Mouse (Mus musculus): ENCODE results near the gene Utp4. TPM values are rescaled to one million over a fixed set of nuclear protein-coding genes. Genes with fewer than 3 reads are reported as not detected.

The Utp4 gene
- polyA plus RNA-seq, 1 experiment from 2014 or later, result 44.6 TPM

DNA sequence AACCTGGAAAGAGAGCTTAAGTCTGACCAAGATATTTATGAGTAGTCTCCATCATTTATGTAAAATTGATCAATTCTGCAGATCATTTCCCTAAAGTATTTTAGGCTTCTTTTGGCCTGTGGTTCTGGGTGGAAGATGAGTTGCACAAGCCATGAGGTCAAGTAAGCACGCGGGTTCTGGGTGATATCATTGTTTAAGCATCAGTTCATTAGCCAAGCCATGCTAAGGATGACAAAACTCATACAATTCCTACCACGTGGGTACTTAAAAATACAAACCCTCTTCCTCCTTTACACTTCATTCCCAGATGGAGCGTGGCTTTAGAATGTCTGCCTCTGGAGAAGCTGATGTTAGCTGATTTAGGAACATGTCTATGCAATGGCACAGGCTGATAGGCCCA lies 60.1 kb downstream of the Utp4 start:
- Histone ChIP-seq H3K4me3 (no peak overlapping the region), H3K27me3 (replicated peaks) (no peaks in the 10 kb centered on the region), H3K27ac (no peak overlapping the region), H3K4me2 (no peak overlapping the region), H3K4me1 (no peaks in the 10 kb centered on the region), H3K36me3 (replicated peaks) (no peaks in the 10 kb centered on the region), H3K9ac (no peak overlapping the region), H3K9me3 (no peaks in the 10 kb centered on the region)
- WGBS, result 89% methylated on average over 4 of the region's 4 CpGs
- no peak for ATAC-seq (replicated peaks)

DNA sequence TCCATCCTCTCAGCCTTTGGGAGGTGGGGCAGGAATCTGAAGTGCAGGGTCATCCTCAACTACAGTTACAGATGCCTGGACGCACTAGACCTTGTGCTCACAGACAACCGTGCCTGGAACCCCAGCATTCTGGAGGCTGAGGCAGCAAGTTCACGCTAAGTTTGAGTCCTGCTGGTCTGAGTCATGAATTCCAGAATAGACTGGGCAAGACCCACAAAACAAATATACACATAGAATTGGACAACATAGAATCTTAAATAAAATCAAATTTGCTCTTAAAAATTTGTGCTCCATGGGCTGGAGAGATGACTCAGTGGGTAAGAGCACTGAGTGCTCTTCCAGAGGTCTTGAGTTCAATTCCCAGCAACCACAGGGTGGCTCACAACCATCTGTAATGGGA lies 63.6 kb downstream of the Utp4 start:
- no peak overlapping the region for H3K9ac ChIP-seq
- no peaks in the 10 kb centered on the region for H3K36me3 ChIP-seq (replicated peaks)
- H3K4me2 ChIP-seq, result no peak overlapping the region
- H3K4me3 ChIP-seq, result no peak overlapping the region
- 94% methylated on average over 3 of the region's 3 CpGs for WGBS
- no peaks in the 10 kb centered on the region for H3K4me1 ChIP-seq
- no peaks in the 10 kb centered on the region for H3K9me3 ChIP-seq
- no peaks in the 10 kb centered on the region for H3K27me3 ChIP-seq (replicated peaks)
- no peak overlapping the region for H3K27ac ChIP-seq
- ATAC-seq (replicated peaks), result no peak

DNA sequence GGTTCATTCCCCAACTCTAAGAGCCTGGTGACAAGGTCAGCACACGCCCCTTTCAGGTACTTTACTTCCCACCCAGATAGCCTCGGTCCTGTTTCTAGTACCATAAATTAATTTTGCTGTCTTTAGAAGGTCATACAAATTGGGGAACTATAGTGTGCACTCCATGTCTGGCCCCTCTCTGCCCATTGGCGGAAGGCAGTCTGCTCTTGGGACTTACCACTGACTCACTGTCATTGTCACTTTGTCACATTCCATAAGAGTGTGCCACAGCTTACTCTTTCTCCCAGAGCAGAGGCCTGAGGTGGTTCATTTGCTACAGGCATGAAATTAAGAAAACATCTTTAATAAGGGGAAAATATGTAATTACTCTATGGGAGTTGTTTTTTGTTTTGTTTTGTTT lies 64.8 kb downstream of the Utp4 start:
- no peaks in the 10 kb centered on the region for H3K27me3 ChIP-seq (replicated peaks)
- no peaks in the 10 kb centered on the region for H3K9me3 ChIP-seq
- no peak overlapping the region for H3K9ac ChIP-seq
- no peak overlapping the region for H3K4me2 ChIP-seq
- H3K36me3 ChIP-seq (replicated peaks), result no peaks in the 10 kb centered on the region
- no peak for ATAC-seq (replicated peaks)
- H3K27ac ChIP-seq, result no peak overlapping the region
- no peaks in the 10 kb centered on the region for H3K4me1 ChIP-seq
- H3K4me3 ChIP-seq, result no peak overlapping the region
- 89% methylated on average over 3 of the region's 3 CpGs for WGBS

GRCm38 (mm10) chr8:106959626-106960025 lies 66.2 kb downstream of the Utp4 start:
- no peaks in the 10 kb centered on the region for H3K36me3 ChIP-seq (replicated peaks)
- H3K4me3 ChIP-seq, result no peak overlapping the region
- ATAC-seq (replicated peaks), result no peak
- 89% methylated on average over 2 of the region's 2 CpGs for WGBS
- H3K9me3 ChIP-seq, result no peaks in the 10 kb centered on the region
- no peak overlapping the region for H3K4me2 ChIP-seq
- no peaks in the 10 kb centered on the region for H3K27me3 ChIP-seq (replicated peaks)
- no peaks in the 10 kb centered on the region for H3K4me1 ChIP-seq
- no peak overlapping the region for H3K27ac ChIP-seq
- no peak overlapping the region for H3K9ac ChIP-seq

DNA sequence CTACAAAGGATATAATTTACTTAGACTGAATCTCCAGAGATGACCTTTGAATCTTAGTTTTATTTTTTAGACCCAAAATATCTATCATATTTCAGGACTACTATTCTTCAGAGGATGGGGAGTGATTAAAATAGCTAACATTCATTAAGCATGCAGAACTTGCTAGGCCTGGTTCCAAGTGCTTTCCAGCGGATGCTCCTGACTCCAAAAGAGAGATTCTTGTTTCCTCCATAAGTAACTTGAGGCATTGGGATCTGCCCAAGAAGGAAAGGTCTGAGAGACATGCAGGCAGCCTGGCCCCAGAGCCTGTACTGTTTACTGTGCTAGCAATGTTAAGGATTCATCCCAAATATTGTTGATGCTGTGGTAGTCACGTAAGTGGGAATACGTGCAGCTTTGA lies 68.9 kb downstream of the Utp4 start:
- H3K36me3 ChIP-seq (replicated peaks), result no peaks in the 10 kb centered on the region
- 92% methylated on average over 3 of the region's 3 CpGs for WGBS
- H3K4me1 ChIP-seq, result no peaks in the 10 kb centered on the region
- no peak for ATAC-seq (replicated peaks)
- H3K9ac ChIP-seq, result no peak overlapping the region
- H3K27me3 ChIP-seq (replicated peaks), result no peaks in the 10 kb centered on the region
- H3K27ac ChIP-seq, result no peak overlapping the region
- no peak overlapping the region for H3K4me3 ChIP-seq
- H3K4me2 ChIP-seq, result no peak overlapping the region
- H3K9me3 ChIP-seq, result no peaks in the 10 kb centered on the region

GRCm38 (mm10) chr8:106963365-106963764 lies 69.9 kb downstream of the Utp4 start:
- Histone ChIP-seq H3K9me3 (no peaks in the 10 kb centered on the region), H3K4me2 (no peak overlapping the region), H3K36me3 (replicated peaks) (no peaks in the 10 kb centered on the region), H3K27me3 (replicated peaks) (no peaks in the 10 kb centered on the region), H3K27ac (no peak overlapping the region), H3K4me3 (no peak overlapping the region), H3K9ac (no peak overlapping the region), H3K4me1 (no peaks in the 10 kb centered on the region)
- 28% methylated on average over 6 of the region's 6 CpGs for WGBS
- ATAC-seq (replicated peaks), result no peak

GRCm38 (mm10) chr8:106964573-106964972 lies 71.1 kb downstream of the Utp4 start:
- H3K9me3 ChIP-seq, result no peaks in the 10 kb centered on the region
- no peak for ATAC-seq (replicated peaks)
- no peaks in the 10 kb centered on the region for H3K27me3 ChIP-seq (replicated peaks)
- WGBS, result 78% methylated on average over 4 of the region's 4 CpGs
- no peak overlapping the region for H3K4me3 ChIP-seq
- H3K27ac ChIP-seq, result no peak overlapping the region
- no peak overlapping the region for H3K9ac ChIP-seq
- no peaks in the 10 kb centered on the region for H3K4me1 ChIP-seq
- no peaks in the 10 kb centered on the region for H3K36me3 ChIP-seq (replicated peaks)
- no peak overlapping the region for H3K4me2 ChIP-seq

DNA sequence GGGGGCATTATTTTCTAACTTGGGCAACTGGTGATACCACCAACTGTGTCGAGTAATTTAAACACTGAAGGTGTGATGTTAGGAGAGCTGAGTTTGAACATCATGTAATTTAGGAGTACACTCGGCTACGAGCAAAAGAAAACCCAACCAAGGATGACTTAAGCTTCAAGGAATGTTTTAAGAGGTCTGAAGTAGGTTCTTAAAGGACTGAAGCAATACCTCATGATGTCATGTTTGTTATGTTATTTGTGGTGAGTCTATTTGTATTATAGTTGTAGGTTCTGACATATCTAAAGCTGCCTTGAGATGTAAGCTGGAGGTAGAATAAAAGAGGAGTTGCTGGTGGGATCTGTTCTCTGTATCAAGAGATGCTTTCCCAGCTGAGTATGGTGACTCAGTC lies 76.5 kb downstream of the Utp4 start:
- Histone ChIP-seq H3K36me3 (replicated peaks) (no peaks in the 10 kb centered on the region), H3K9ac (no peak overlapping the region), H3K27ac (no peak overlapping the region), H3K4me3 (no peak overlapping the region), H3K27me3 (replicated peaks) (no peaks in the 10 kb centered on the region), H3K4me2 (no peak overlapping the region), H3K9me3 (no peaks in the 10 kb centered on the region), H3K4me1 (no peaks in the 10 kb centered on the region)
- no peak for ATAC-seq (replicated peaks)
- 88% methylated on average over 3 of the region's 3 CpGs for WGBS

GRCm38 (mm10) chr8:106971916-106972315 lies 78.5 kb downstream of the Utp4 start:
- H3K4me1 ChIP-seq, result no peaks in the 10 kb centered on the region
- no peak for ATAC-seq (replicated peaks)
- H3K9me3 ChIP-seq, result no peaks in the 10 kb centered on the region
- H3K9ac ChIP-seq, result no peak overlapping the region
- WGBS, result 84% methylated on average over 5 of the region's 5 CpGs
- H3K4me3 ChIP-seq, result no peak overlapping the region
- 0 out of 2 replicates have a peak, but pooled peaks cover 3% of the 10 kb centered on the region for H3K27me3 ChIP-seq (replicated peaks)
- no peak overlapping the region for H3K27ac ChIP-seq
- H3K4me2 ChIP-seq, result no peak overlapping the region
- no peaks in the 10 kb centered on the region for H3K36me3 ChIP-seq (replicated peaks)

Other genes with a start within 250 kb of the Utp4 start
- gene Tango6, start 210.6 kb upstream of the Utp4 start, polyA plus RNA-seq (2015; fragmentation: Nextera tagmentation; extraction: Ambion mirVana), result 6.4 and 6.8 TPM in 2 replicates
- 1.3 and 1.4 TPM in 2 replicates for gene Has3, start 23.4 kb upstream of the Utp4 start, polyA plus RNA-seq (2015; fragmentation: Nextera tagmentation; extraction: Ambion mirVana)
- 5.2 and 5.8 TPM in 2 replicates for gene Sntb2, start 42.1 kb downstream of the Utp4 start, polyA plus RNA-seq (2015; fragmentation: Nextera tagmentation; extraction: Ambion mirVana)
- 147 and 151 TPM in 2 replicates for gene Vps4a, start 137.6 kb downstream of the Utp4 start, polyA plus RNA-seq (2015; fragmentation: Nextera tagmentation; extraction: Ambion mirVana)
- 35.8 and 40.4 TPM in 2 replicates for gene Pdf, start 155.0 kb downstream of the Utp4 start, polyA plus RNA-seq (2015; fragmentation: Nextera tagmentation; extraction: Ambion mirVana)
- 42.0 and 44.8 TPM in 2 replicates for gene Cog8, start 163.1 kb downstream of the Utp4 start, polyA plus RNA-seq (2015; fragmentation: Nextera tagmentation; extraction: Ambion mirVana)
- gene Nip7, start 163.2 kb downstream of the Utp4 start, polyA plus RNA-seq (2015; fragmentation: Nextera tagmentation; extraction: Ambion mirVana), result 70.2 and 71.1 TPM in 2 replicates
- gene Tmed6, start 172.0 kb downstream of the Utp4 start, polyA plus RNA-seq (2015; fragmentation: Nextera tagmentation; extraction: Ambion mirVana), result not detected in 2 replicates
- 27.3 and 29.7 TPM in 2 replicates for gene Terf2, start 202.9 kb downstream of the Utp4 start, polyA plus RNA-seq (2015; fragmentation: Nextera tagmentation; extraction: Ambion mirVana)

Data from midbrain, embryonic 15.5 days (tissue).